Mouse (Mus musculus) heart, adult 2 months (tissue): ENCODE results near the gene Ttc41.
"Not testable (repeated sequence)": the region's sequence is repeated elsewhere in the genome, so short reads cannot be mapped to it uniquely, and the experiment has no call there.

Experiments used
- CTCF ChIP-seq: fragments of 200-600 bp; IDR thresholded peaks from 2 replicates; pipeline ENCODE4 v1.8.1; 2022; ENCODE audit warnings: antibody characterized with exemption, mild to moderate bottlenecking, moderate library complexity
- EP300 ChIP-seq: fragments of 200-500 bp; IDR thresholded peaks from 2 replicates; pipeline ENCODE4 v1.6.1; 2011; ENCODE audit warnings: low read depth, low read length, control low read depth; ENCODE audit not compliant: insufficient read depth
- POLR2A ChIP-seq: fragments of 200-500 bp; IDR thresholded peaks from 2 replicates; pipeline ENCODE4 v1.6.1; 2011; ENCODE audit warnings: mild to moderate bottlenecking, low read depth, low read length, control low read depth; ENCODE audit not compliant: insufficient read depth

DNA sequence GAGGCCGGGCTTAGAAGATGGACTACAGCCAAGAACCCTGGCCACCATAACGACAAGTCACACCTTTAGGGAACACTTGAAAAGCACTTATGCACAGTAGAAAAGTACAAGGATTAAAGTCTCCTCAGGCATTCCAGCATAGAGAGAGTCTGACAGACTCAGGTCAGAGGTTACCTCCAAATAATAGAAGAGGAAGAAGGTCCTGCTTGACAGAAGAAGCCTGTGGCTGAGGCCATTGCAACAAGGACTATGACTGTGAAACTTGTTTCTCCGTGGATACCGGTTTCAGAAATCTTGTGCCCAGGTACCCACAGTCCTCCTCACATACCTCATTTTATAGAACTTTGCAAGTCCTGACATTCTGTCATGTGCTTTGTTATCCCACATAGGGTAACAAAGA is 35.1 kb upstream of the Ttc41 start:
- not testable (repeated sequence) for TF ChIP-seq POLR2A, CTCF, EP300
